Mouse (Mus musculus) neural tube, embryonic 14.5 days (tissue): ENCODE data around the gene Zfp526. TPM values are rescaled to one million over a fixed set of nuclear protein-coding genes. Genes with fewer than 3 reads are reported as not detected.
A peak's percentile ranks its signal among the peaks of the same experiment; 100 is the strongest.

ENCODE experiments used
- ATAC-seq: fragments of 200-750 bp; cut with Nextera tagmentation; 2 replicates; pipeline ENCODE4 v1.8.0; 2017; ENCODE audit warnings: low read depth, mild to moderate bottlenecking, moderate TSS enrichment, moderate library complexity
- H3K27ac ChIP-seq: fragments of 300-500 bp; sonication (generic); 2 replicates; pipeline ENCODE4 v1.5.1; 2014; ENCODE audit warnings: low read depth, mild to moderate bottlenecking, control low read depth, low read length, moderate library complexity, mixed read lengths
- H3K27me3 ChIP-seq: fragments of 300-500 bp; sonication (generic); 2 replicates; pipeline ENCODE4 v1.6.1; 2014; ENCODE audit warnings: low read length; ENCODE audit not compliant: control insufficient read depth, insufficient read depth
- H3K36me3 ChIP-seq: fragments of 300-500 bp; sonication (generic); 2 replicates; pipeline ENCODE4 v1.6.1; 2014; ENCODE audit warnings: low read length, mixed read lengths; ENCODE audit not compliant: control insufficient read depth, insufficient read depth
- H3K4me1 ChIP-seq: fragments of 300-500 bp; sonication (generic); 2 replicates; pipeline ENCODE4 v1.6.1; 2014; ENCODE audit warnings: low read length; ENCODE audit not compliant: control insufficient read depth, insufficient read depth
- H3K4me2 ChIP-seq: fragments of 300-500 bp; sonication (generic); 2 replicates; pipeline ENCODE4 v1.6.1; 2014; ENCODE audit warnings: mild to moderate bottlenecking, low read depth, low read length, control low read depth
- H3K4me3 ChIP-seq: fragments of 300-500 bp; sonication (generic); 2 replicates; pipeline ENCODE4 v1.5.1; 2014; ENCODE audit warnings: low read depth, low read length, control low read depth, mixed read lengths
- H3K9ac ChIP-seq: fragments of 300-500 bp; sonication (generic); replicated peaks from 2 replicates; pipeline ENCODE4 v1.6.1; 2014; ENCODE audit warnings: low read depth, mild to moderate bottlenecking, control low read depth, low read length, mixed read lengths
- H3K9me3 ChIP-seq: fragments of 300-500 bp; sonication (generic); 2 replicates; pipeline ENCODE4 v1.6.1; 2016; ENCODE audit warnings: low read length; ENCODE audit not compliant: control insufficient read depth
- WGBS: fragments of 180-500 bp; shearing (Covaris S2); extraction: QIAGEN DNeasy Blood & Tissue Kit; methylation state at CpG from one replicate; pipeline ENCODE4 v1.1.7; 2014; 5-methylcytosine and 5-hydroxymethylcytosine counted together
- polyA plus RNA-seq: library from polyadenylated mRNA; unstranded; fragments of >200 nt; fragmentation: Nextera tagmentation; extraction: Ambion mirVana; gene quantifications from 2 replicates; pipeline ENCODE4 v1.2.1, GENCODE M21; 2014

The Zfp526 gene
- polyA plus RNA-seq, 1 experiment from 2014 or later = 2.8 TPM

DNA sequence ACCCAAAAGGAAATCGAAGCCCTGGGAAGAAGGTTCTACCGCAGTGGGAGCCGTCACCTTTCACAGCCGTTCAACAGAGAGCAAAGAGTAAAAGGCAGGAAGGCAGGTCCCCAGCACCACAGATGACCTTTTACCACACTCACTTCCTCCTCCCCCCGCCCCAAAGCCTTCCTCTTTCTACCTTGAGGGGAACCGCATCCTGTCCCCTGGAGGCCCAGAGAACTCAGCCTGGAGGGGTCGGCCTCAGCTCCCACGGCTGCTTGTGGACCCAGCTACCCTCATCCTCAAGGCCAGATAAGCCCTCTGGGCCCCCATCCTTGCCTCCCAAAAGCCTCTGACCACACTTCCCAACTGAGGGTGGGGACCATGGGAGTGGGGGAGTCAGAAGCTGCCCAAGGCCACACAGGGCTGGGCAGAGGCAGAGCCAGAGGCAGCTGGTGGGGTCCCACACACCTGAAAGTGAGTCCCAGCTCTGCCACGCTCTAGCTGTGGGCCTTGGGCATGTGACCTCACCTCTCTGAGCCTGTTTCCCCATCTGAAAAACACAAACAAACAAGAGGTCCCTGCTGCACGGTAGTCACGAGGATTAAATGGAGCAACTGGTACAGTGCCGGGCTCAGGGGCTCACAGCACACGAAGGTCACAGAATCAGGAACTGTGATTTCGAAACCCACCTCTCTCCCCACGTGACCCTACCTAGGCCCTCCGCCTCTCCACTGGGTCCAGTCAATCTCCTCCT is 15.7 kb upstream of the Zfp526 start:
- 83% methylated on average over 16 of the region's 16 CpGs for WGBS
- H3K27me3 ChIP-seq = no peaks in the 10 kb centered on the region
- no peak overlapping the region for H3K4me3 ChIP-seq
- no peak for ATAC-seq
- H3K9me3 ChIP-seq = no peaks in the 10 kb centered on the region
- no peak overlapping the region for H3K4me2 ChIP-seq
- H3K9ac ChIP-seq = no peak overlapping the region
- no peaks in the 10 kb centered on the region for H3K4me1 ChIP-seq
- peaks cover 36% of the 10 kb centered on the region for H3K36me3 ChIP-seq
- no peak overlapping the region for H3K27ac ChIP-seq

DNA sequence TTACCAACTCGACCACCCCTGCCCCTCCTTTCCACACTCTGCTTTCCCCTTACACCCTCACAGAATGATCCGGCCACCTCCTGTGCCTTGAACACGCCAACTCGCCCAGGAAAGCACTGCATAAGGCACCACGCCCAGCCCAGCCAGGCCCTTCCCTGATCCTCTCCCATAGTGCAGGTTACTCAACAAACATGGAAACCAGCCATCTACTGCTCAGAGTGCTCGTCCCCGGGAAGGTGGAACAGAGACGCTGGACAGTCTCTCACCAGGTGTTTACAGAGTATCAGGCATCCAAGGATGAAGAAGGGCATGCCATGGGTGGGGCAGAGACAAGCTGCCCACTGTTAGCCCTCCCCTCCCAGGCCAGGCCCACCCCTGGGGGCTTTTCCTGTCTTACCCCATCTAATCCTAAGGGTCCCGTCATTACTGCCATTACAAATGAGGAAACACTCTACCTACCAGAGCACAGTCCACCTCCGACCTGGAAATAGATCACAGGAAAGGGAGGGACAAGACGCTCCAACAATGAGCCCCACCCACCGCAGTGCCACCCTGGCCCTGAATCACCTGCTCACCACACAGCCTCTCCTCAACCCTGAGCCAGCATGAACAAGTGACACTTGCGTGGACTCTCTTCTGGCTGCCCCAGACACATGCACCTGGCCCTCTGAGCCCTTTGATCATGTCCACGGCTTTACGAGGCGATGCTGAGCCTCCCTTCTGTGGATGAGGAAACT is 15.0 kb upstream of the Zfp526 start:
- ATAC-seq = no peak
- 92% methylated on average over 16 of the region's 16 CpGs for WGBS
- H3K4me3 ChIP-seq = no peak overlapping the region
- no peaks in the 10 kb centered on the region for H3K27me3 ChIP-seq
- no peaks in the 10 kb centered on the region for H3K9me3 ChIP-seq
- H3K4me1 ChIP-seq = no peaks in the 10 kb centered on the region
- no peak overlapping the region for H3K4me2 ChIP-seq
- no peak overlapping the region for H3K27ac ChIP-seq
- no peak overlapping the region for H3K9ac ChIP-seq
- peaks cover 36% of the 10 kb centered on the region for H3K36me3 ChIP-seq

DNA sequence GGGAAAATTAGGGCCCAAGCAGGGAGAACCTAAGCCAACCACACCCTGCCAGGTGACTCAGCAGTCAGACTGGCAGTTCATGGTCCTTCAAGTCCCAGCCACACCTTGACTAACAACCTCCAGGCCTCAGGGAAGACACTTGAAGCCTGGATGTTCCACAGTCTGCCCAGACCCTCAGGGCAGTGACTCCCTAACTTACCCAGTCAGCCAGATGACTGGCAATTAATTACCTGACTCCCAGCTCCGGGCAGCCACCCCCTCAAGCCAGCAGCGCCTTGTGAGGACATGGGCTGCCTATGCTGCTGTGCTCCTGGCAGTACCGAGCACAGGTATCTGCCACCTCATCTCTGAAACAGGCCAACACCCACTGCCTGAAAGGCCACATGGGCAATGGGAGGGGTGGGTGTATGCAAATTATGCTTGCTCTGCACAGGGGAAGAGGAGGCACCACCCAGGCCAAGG is 12.0 kb upstream of the Zfp526 start:
- no peak overlapping the region for H3K9ac ChIP-seq
- H3K36me3 ChIP-seq = peaks cover 20% of the 10 kb centered on the region
- no peak for ATAC-seq
- H3K4me2 ChIP-seq = no peak overlapping the region
- whole genome bisulfite sequencing = 83% methylated on average over 3 of the region's 3 CpGs
- no peaks in the 10 kb centered on the region for H3K27me3 ChIP-seq
- H3K9me3 ChIP-seq = no peaks in the 10 kb centered on the region
- H3K4me3 ChIP-seq = no peak overlapping the region
- H3K27ac ChIP-seq = no peak overlapping the region
- no peaks in the 10 kb centered on the region for H3K4me1 ChIP-seq

DNA sequence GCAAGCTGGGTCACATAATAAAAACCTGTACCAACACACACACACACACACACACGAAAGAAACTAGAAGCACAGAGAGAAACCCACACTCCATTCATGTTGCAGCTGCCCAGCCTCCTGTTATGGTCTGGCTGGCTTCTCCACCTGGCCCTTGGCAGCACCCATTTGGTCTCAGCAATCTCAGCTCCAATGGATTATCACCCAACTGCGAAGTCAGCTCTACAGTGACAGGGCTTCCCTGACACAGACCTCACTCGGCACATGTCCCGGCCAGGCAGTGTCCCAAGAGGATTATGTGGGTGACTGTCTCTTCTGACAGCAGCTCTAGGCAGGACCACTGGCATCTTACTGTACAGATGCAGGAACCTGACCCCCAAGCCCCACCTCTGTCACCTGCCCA is 10.7 kb upstream of the Zfp526 start:
- H3K4me3 ChIP-seq = no peak overlapping the region
- no peaks in the 10 kb centered on the region for H3K27me3 ChIP-seq
- H3K4me1 ChIP-seq = no peaks in the 10 kb centered on the region
- no peaks in the 10 kb centered on the region for H3K9me3 ChIP-seq
- peaks cover 23% of the 10 kb centered on the region for H3K36me3 ChIP-seq
- no peak for ATAC-seq
- no peak overlapping the region for H3K4me2 ChIP-seq
- H3K27ac ChIP-seq = no peak overlapping the region
- WGBS = 87% methylated on average over 4 of the region's 4 CpGs
- H3K9ac ChIP-seq = no peak overlapping the region

DNA sequence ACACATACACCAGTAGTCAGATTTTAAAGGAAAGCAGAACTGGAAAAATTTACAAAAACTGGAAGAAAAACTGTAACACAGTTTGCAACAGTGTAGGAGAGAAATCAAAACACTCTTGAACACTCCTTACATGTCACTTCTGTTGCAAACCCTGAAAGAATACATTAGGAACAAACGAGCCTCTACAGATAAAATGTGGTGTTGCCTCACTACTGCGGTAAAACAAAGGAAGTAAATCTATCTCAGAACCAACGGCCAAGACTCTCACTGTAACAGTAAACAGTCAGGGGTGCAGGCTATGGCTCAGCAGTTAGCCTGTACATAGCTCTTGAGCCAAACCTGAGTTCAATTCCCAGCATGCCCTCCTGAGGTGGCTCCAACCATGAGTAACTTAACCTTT is 8.1 kb upstream of the Zfp526 start:
- Histone ChIP-seq H3K4me2 (no peak overlapping the region), H3K27ac (no peak overlapping the region), H3K9ac (no peak overlapping the region), H3K4me3 (no peak overlapping the region), H3K9me3 (no peaks in the 10 kb centered on the region), H3K27me3 (no peaks in the 10 kb centered on the region), H3K36me3 (peaks cover 17% of the 10 kb centered on the region), H3K4me1 (no peaks in the 10 kb centered on the region; the same call in 1 of the 2 replicates)
- WGBS = 78% methylated on average over 3 of the region's 3 CpGs
- ATAC-seq = no peak

DNA sequence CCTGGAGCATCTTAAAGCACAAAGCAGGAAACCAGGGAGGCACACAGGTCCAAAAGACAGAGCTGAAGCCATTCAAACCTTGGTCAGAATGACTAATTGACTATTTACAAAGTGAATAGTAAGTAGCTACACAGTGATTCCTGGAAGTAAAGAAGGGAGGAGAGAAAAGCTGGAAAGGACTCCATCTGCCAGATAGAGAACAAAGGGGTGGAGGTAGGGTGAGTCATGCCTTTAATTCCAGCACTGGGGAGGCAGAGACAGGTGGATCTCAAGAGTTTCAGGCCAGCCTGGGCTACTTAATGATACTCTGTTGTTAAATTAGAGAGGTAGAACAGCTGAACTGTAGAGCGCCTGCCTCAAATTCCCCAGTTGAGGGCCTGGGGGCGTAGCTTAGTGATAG is 7.1 kb upstream of the Zfp526 start:
- peaks cover 4% of the 10 kb centered on the region; the same call in 1 of the 2 replicates for H3K4me1 ChIP-seq
- 97% methylated on average over 2 of the region's 2 CpGs for WGBS
- ATAC-seq = no peak
- H3K9me3 ChIP-seq = no peaks in the 10 kb centered on the region
- H3K4me3 ChIP-seq = no peak overlapping the region
- H3K9ac ChIP-seq = no peak overlapping the region
- H3K36me3 ChIP-seq = peaks cover 12% of the 10 kb centered on the region
- no peak overlapping the region for H3K4me2 ChIP-seq
- H3K27me3 ChIP-seq = no peaks in the 10 kb centered on the region
- no peak overlapping the region for H3K27ac ChIP-seq

DNA sequence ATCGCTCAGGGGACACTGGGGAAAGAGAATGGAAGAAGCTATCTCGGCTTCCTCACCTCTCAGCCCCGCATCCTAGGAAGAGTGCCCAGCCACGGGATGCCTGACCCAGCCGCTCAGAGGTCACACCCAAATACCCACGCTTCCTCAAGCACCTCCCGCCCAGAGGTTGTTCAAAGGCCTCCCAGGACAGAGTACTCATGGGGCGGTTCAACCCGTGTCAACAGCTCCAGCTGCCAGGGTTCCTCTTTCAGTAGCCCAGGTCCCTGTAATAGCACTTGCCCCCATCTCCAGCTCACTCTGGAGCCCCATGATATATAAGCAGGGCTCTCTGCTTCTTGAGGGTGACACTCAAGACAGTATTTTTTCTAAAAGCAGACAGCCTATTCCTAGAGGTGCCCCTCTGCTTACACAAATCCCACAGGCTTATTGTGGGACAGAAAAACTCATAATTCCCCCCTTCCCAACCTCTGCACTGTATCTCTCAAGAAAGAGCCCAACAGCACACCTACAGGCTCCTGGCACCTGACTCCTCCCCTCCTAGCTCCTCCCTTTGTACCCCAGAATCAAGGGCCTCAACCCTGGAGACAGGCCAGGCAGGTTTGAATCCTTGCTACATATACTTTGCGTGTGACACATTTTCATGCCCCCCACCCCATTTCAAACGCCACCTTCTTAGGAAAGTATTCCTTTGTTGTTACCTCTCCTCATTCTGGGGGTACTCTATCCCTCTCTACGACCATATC is 3.4 kb upstream of the Zfp526 start:
- H3K36me3 ChIP-seq = 0 out of 2 replicates have a peak, but pooled peaks cover 3% of the 10 kb centered on the region
- H3K27ac ChIP-seq = no peak overlapping the region
- H3K4me1 ChIP-seq = peaks cover 21% of the 10 kb centered on the region
- no peaks in the 10 kb centered on the region for H3K9me3 ChIP-seq
- peak overlapping the region; percentile 68; the same call in 1 of the 2 replicates for H3K4me3 ChIP-seq
- ATAC-seq = no peak
- no peak overlapping the region; the same call in 1 of the 2 replicates for H3K9ac ChIP-seq
- WGBS = 69% methylated on average over 12 of the region's 12 CpGs
- peak overlapping the region; percentile 70; the same call in 1 of the 2 replicates for H3K4me2 ChIP-seq
- no peaks in the 10 kb centered on the region for H3K27me3 ChIP-seq

DNA sequence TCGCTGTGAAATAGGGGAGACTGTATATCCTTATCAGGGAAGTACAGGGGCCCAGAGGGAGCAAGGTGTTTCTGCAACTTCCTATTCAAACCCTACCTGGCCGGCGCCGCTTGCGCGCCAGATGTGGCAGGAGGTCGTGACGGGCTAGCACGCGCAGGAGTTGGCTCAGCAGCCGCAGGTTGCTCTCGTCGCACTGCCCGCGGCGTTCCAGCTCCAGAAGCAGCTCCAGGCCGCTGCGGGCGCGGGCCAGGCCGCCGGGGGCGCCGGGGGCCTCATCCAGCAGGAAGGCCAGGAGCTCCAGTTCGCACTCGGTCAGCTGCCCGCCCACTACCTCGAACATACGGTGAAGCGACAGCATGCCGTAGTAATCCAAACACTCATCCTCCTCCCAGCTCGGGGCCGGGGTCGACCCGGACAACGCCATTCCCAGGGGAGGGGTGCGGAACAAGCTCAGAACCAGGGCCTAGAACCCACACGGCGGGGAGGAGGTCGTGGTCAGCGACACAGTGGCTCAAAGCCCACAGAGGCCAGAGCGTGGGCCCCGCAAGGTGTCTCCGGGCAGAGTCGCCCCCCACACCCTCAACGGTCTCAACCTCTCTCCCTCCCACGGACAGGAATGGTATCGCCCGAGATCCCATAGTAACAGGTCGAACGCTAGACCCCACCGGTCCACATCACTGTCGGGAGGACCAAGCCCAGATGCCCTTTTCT is 2.4 kb upstream of the Zfp526 start:
- H3K9ac ChIP-seq = peak overlapping the region; percentile 57
- 0 out of 2 replicates have a peak, but pooled peaks have one; percentile 16 for ATAC-seq

More for the DNA sequence above, 2.4 kb upstream of the Zfp526 start:
- peak overlapping the region; percentile 7; the same call in 1 of the 2 replicates for H3K27ac ChIP-seq
- peak overlapping the region; percentile 70 for H3K4me2 ChIP-seq
- H3K4me3 ChIP-seq = peak overlapping the region; percentile 68
- WGBS = 1% methylated on average over 53 of the region's 53 CpGs
- no peaks in the 10 kb centered on the region for H3K9me3 ChIP-seq
- peaks cover 6% of the 10 kb centered on the region; the same call in 1 of the 2 replicates for H3K36me3 ChIP-seq
- no peaks in the 10 kb centered on the region for H3K27me3 ChIP-seq
- H3K4me1 ChIP-seq = peaks cover 21% of the 10 kb centered on the region
